Mouse (Mus musculus) neural tube, embryonic 12.5 days (tissue): ENCODE measurements around the gene Pfas. TPM values are rescaled to one million over a fixed set of nuclear protein-coding genes. Genes with fewer than 3 reads are reported as not detected.
A peak's percentile ranks its signal among the peaks of the same experiment; 100 is the strongest.
"Not testable (repeated sequence)": the region's sequence is repeated elsewhere in the genome, so short reads cannot be mapped to it uniquely, and the experiment has no call there.

Experiments
- ATAC-seq: fragments of 200-750 bp; cut with Nextera tagmentation; 2 replicates; pipeline ENCODE4 v1.8.0; 2017; ENCODE audit warnings: low read depth, mild to moderate bottlenecking, moderate TSS enrichment, moderate library complexity; ENCODE audit not compliant: low FRiP score
- H3K27ac ChIP-seq: fragments of 300-500 bp; sonication (generic); 2 replicates; pipeline ENCODE4 v1.5.1; 2016
- H3K27me3 ChIP-seq: fragments of 300-500 bp; sonication (generic); replicated peaks from 2 replicates; pipeline ENCODE4 v1.6.1; 2016; ENCODE audit warnings: mild to moderate bottlenecking
- H3K36me3 ChIP-seq: fragments of 300-500 bp; sonication (generic); 2 replicates; pipeline ENCODE4 v1.6.1; 2016; ENCODE audit warnings: mild to moderate bottlenecking
- H3K4me1 ChIP-seq: fragments of 300-500 bp; sonication (generic); 2 replicates; pipeline ENCODE4 v1.6.1; 2016
- H3K4me2 ChIP-seq: fragments of 300-500 bp; sonication (generic); replicated peaks from 2 replicates; pipeline ENCODE4 v1.6.1; 2016; ENCODE audit warnings: mild to moderate bottlenecking
- H3K4me3 ChIP-seq: fragments of 300-500 bp; sonication (generic); 2 replicates; pipeline ENCODE4 v1.5.1; 2016
- H3K9ac ChIP-seq: fragments of 300-500 bp; sonication (generic); 2 replicates; pipeline ENCODE4 v1.6.1; 2016; ENCODE audit warnings: mild to moderate bottlenecking
- H3K9me3 ChIP-seq: fragments of 300-500 bp; sonication (generic); 2 replicates; pipeline ENCODE4 v1.6.1; 2016; ENCODE audit warnings: mild to moderate bottlenecking
- WGBS: fragments of 180-500 bp; shearing (Covaris S2); methylation state at CpG from one replicate; pipeline ENCODE4 v1.1.7; 2016; 5-methylcytosine and 5-hydroxymethylcytosine counted together
- polyA plus RNA-seq: library from polyadenylated mRNA; unstranded; fragments of >200 nt; fragmentation: Nextera tagmentation; extraction: Ambion mirVana; gene quantifications from 2 replicates; pipeline ENCODE4 v1.2.1, GENCODE M21; 2016

Gene Pfas
- polyA plus RNA-seq, 1 experiment from 2014 or later = 26.3 TPM

DNA sequence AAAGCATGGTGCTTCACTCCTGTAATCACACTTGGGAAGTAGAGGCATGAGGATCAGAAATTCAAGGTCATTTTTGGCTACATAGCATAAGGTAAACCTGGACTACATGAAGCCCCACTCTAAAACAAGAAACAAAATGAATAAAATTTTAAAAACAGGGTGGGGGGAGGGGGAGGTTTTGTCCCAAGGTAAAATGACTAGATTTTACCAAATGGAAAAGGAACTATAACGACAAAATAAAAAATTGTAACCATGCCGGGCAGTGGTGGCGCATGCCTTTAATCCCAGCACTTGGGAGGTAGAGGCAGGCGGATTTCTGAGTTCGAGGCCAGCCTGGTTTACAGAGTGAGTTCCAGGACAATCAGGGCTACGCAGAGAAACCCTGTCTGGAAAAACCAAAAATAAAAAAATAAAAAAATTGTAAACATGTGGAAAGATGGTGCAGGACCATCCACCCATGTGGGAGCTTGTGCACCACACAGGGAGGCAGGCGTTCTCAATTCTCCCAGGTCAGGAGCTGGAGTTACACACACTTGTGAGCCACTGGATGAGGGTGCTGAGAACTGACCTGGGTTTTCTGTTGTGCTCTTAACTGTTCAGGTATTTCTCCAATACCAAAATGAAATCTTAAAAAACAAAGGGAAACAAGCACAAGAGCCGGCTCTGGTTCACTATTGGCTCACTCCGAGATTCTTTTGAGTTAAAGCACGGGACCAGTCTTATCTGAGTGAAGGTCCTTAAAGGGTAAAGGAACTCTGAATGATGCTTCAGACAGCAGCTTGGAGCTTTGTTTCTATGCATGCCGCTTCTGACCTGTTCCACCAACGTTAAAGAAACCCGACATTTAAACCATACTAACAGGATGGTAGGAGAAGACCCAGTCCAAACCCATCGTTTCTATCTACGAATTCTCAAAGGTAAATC is 2.4 kb upstream of the Pfas start:
- no peaks in the 10 kb centered on the region for H3K9me3 ChIP-seq
- no peak for ATAC-seq
- no peak overlapping the region for H3K4me3 ChIP-seq
- H3K4me2 ChIP-seq = peak overlapping the region; percentile 70; the same call in 1 of the 2 replicates
- peaks cover 15% of the 10 kb centered on the region for H3K4me1 ChIP-seq
- H3K27ac ChIP-seq = no peak overlapping the region
- H3K27me3 ChIP-seq = no peaks in the 10 kb centered on the region
- no peaks in the 10 kb centered on the region for H3K36me3 ChIP-seq
- no peak overlapping the region for H3K9ac ChIP-seq
- 93% methylated on average over 15 of the region's 15 CpGs for WGBS

DNA sequence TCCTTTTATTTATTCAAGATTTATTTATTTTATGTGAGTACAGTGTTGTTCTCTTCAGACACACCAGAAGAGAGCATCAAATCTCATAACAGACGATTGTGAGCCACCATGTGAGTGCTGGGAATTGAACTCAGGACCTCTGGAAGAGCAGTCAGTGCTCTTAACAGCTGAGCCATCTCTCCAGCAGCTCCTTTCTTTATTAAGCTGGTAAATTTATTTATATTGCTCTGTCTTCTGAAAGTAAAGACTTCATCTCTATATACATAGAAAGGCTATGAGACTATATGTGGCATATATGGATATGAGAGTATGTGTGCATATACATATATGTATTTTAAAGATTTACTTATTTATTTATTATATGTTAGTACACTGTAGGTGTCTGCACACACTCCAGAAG is 1.2 kb upstream of the Pfas start:
- no peak for ATAC-seq
- H3K9ac ChIP-seq = no peak overlapping the region
- no peaks in the 10 kb centered on the region for H3K27me3 ChIP-seq

DNA sequence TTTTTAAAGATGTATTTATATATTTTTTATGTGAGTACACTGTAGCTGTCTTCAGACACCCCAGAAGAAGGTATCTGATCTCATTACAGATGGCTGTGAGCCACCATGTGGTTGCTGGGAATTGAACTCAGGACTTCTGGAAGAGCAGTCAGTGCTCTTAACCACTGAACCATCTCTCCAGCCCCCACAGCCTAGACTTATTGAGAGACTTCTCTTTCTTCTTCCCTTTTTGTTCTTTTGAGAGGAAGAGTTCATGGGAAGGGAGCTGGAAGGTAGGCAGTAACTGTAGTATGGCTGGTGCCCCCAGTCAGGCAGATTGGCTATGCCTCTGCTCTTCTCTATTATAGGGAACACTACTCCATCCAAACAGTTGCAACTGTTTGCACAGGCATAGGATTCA is 1.7 kb downstream of the Pfas start:
- H3K9ac ChIP-seq, H3K4me2 ChIP-seq, ATAC-seq, H3K9me3 ChIP-seq, H3K4me3 ChIP-seq, H3K27me3 ChIP-seq, H3K27ac ChIP-seq: not testable (repeated sequence)
- peaks cover 18% of the 10 kb centered on the region for H3K36me3 ChIP-seq
- peaks cover 11% of the 10 kb centered on the region for H3K4me1 ChIP-seq

More for the DNA sequence above, 1.2 kb upstream of the Pfas start:
- Histone ChIP-seq H3K27ac (no peak overlapping the region), H3K4me2 (no peak overlapping the region), H3K9me3 (no peaks in the 10 kb centered on the region), H3K36me3 (no peaks in the 10 kb centered on the region), H3K4me3 (no peak overlapping the region), H3K4me1 (peaks cover 15% of the 10 kb centered on the region)
- whole genome bisulfite sequencing = 98% methylated on average over 1 of the region's 1 CpGs

DNA sequence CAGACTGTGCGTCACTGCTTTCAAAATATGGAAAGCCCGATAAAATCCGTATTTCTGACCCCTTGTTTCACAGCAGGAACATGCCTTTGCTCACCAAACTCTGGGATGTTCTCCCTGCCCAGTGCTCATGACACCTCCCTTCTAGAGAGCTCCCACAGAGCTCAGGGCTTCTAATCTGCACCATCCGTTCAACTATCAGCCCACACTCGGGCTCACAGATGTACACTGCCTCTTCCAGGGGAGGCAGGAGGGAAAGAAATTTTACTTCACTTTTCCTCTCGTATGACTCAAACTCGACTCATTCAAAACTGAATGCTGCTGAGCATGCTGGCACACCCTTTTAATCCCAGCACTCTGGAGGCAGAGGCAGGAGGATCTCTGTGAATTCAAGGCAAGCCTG is 3.1 kb downstream of the Pfas start:
- no peak for ATAC-seq
- no peak overlapping the region for H3K4me2 ChIP-seq
- no peaks in the 10 kb centered on the region for H3K9me3 ChIP-seq
- peaks cover 32% of the 10 kb centered on the region for H3K36me3 ChIP-seq
- no peak overlapping the region for H3K9ac ChIP-seq
- H3K4me3 ChIP-seq = no peak overlapping the region
- H3K27ac ChIP-seq = no peak overlapping the region
- no peaks in the 10 kb centered on the region for H3K27me3 ChIP-seq
- WGBS = 91% methylated on average over 7 of the region's 7 CpGs
- peaks cover 9% of the 10 kb centered on the region for H3K4me1 ChIP-seq

DNA sequence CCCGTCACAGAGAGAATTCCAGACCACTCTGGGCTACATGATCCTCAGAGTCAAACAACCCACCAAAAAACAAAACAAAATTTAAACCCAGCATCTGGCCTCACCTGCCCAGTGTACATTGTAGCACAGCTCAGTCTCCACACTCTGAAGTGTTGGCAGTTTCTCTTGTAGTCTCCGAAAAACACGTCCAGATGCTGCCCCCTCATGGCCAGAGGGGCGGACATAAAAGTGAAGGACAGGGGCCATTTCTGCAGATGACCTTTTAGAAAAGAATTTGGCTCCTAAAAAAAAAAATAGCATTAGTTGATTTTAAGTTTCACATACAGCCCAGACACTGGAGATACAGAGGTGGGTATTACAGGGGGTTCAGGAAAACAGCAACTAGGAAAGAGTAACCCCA is 4.7 kb downstream of the Pfas start:
- WGBS = 69% methylated on average over 4 of the region's 4 CpGs

DNA sequence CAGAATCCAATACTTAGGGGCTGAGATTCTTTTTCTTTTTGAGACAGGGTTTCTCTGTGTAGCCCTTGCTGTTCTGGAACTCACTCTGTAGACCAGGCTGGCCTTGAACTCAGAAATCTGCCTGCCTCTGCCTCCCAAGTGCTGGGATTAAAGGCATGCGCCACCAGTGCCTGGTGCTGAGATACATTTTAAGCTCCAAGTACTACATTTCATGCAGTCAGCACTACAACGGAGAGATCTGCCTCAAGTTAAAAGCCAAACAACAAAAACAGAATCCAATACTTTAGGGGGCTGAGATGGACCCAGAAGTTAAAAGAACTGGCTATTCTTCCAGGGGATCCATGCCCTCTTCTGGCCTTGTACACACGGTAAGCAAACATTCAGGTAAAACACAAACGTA is 5.5 kb downstream of the Pfas start:
- not testable (repeated sequence) for H3K4me1 ChIP-seq, H3K9me3 ChIP-seq, H3K27ac ChIP-seq, H3K9ac ChIP-seq, H3K27me3 ChIP-seq, H3K4me3 ChIP-seq, ATAC-seq, H3K4me2 ChIP-seq
- 94% methylated on average over 4 of the region's 4 CpGs for WGBS
- H3K36me3 ChIP-seq = peaks cover 55% of the 10 kb centered on the region

More for the DNA sequence above, 4.7 kb downstream of the Pfas start:
- no peak for ATAC-seq
- Histone ChIP-seq H3K36me3 (peaks cover 48% of the 10 kb centered on the region), H3K4me1 (peaks cover 9% of the 10 kb centered on the region), H3K4me3 (no peak overlapping the region), H3K27me3 (no peaks in the 10 kb centered on the region), H3K9ac (no peak overlapping the region), H3K4me2 (no peak overlapping the region), H3K9me3 (no peaks in the 10 kb centered on the region), H3K27ac (no peak overlapping the region)

DNA sequence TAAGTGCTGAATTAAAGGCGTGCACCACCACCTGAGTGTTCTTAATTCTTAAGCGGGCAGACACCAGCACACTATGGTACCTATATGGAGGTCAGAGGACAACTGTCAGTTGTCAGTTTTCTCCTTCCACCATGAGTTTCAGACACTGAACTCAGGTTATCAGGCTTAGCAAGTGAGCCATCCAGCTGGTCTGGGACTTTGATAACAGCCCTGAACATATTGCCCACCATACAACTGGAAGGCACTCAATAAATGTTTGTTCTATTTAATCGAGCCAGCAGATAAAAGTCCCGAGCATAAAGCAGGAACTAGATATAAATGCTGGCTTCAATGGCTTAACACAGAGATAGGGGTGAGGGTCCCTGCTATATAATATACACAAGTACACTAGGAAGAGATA is 11.2 kb downstream of the Pfas start:
- H3K4me2 ChIP-seq = no peak overlapping the region
- H3K4me3 ChIP-seq = no peak overlapping the region
- no peaks in the 10 kb centered on the region for H3K27me3 ChIP-seq
- H3K27ac ChIP-seq = no peak overlapping the region
- H3K4me1 ChIP-seq = no peaks in the 10 kb centered on the region
- 95% methylated on average over 4 of the region's 4 CpGs for WGBS
- H3K9me3 ChIP-seq = no peaks in the 10 kb centered on the region
- peaks cover 94% of the 10 kb centered on the region for H3K36me3 ChIP-seq
- no peak for ATAC-seq
- no peak overlapping the region for H3K9ac ChIP-seq

DNA sequence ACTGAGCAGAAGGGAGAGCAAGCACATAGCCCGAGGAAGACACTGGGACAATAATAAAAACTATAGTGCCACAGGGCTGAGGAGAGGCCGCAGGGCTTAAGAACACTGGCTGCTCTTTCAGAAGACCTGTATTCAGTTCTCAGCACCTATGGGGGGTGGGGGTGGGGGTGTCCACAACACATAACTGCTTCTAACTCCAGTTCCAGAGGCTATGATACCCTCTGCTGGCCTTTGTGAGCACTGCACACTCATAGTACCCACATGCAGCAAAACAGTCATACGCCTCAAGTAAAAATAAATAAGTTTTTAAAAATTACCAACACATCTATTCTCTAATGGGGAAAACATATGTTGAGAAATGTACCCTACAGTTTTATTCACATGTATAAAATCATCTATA is 13.9 kb downstream of the Pfas start:
- Histone ChIP-seq H3K36me3 (peaks cover 94% of the 10 kb centered on the region), H3K4me2 (no peak overlapping the region), H3K9me3 (no peaks in the 10 kb centered on the region), H3K27me3 (no peaks in the 10 kb centered on the region), H3K9ac (no peak overlapping the region), H3K27ac (no peak overlapping the region), H3K4me1 (no peaks in the 10 kb centered on the region), H3K4me3 (no peak overlapping the region)
- ATAC-seq = no peak
- WGBS = 93% methylated on average over 3 of the region's 3 CpGs

DNA sequence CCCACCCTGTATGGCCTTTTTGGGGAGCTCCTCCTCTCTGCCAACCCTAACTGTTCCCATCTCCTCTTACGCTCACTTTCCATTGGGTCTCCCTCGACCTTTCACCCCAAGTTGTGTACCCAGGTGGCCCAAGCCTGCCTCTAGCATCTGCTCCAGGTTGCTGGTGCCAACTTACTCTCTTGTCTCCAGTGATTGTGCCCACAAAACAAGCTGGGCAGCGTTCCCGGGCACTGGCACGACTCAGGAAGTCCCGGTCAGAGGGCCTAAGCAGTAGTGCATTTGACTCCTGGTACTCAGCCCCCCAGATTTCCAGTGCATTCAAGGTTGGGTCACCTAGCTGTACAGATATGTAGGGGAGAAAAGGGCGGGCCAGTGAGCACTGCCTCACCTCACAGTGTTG is 15.1 kb downstream of the Pfas start:
- H3K4me1 ChIP-seq = no peaks in the 10 kb centered on the region
- peaks cover 90% of the 10 kb centered on the region for H3K36me3 ChIP-seq
- H3K4me2 ChIP-seq = no peak overlapping the region
- no peak overlapping the region for H3K4me3 ChIP-seq
- WGBS = 91% methylated on average over 7 of the region's 7 CpGs
- H3K27ac ChIP-seq = no peak overlapping the region
- H3K9me3 ChIP-seq = no peaks in the 10 kb centered on the region
- H3K9ac ChIP-seq = no peak overlapping the region
- ATAC-seq = no peak
- no peaks in the 10 kb centered on the region for H3K27me3 ChIP-seq

DNA sequence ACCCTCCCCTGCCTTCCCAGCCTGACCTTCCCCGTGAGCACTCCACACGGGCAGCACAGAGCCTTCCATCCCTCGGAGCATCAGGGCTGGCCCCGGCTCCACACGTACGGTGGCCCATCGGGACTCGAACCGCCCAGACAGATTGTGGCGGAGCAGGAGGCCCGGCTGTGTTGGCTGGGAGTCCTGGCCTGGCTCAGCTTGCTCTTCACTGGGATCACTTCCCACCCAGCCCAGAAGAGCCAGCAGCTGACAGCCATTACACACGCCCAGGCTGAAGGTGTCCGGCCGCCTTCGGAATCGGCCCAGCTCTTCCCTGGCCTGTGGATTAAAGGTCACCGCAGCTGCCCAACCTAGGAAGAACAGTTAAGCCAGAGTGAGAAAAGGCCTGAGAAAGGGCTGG is 19.9 kb downstream of the Pfas start:
- Histone ChIP-seq H3K4me1 (no peaks in the 10 kb centered on the region), H3K9me3 (no peaks in the 10 kb centered on the region), H3K4me2 (no peak overlapping the region), H3K27me3 (no peaks in the 10 kb centered on the region), H3K4me3 (no peak overlapping the region), H3K9ac (no peak overlapping the region), H3K27ac (no peak overlapping the region), H3K36me3 (peaks cover 63% of the 10 kb centered on the region)
- no peak for ATAC-seq
- WGBS = 94% methylated on average over 17 of the region's 17 CpGs

DNA sequence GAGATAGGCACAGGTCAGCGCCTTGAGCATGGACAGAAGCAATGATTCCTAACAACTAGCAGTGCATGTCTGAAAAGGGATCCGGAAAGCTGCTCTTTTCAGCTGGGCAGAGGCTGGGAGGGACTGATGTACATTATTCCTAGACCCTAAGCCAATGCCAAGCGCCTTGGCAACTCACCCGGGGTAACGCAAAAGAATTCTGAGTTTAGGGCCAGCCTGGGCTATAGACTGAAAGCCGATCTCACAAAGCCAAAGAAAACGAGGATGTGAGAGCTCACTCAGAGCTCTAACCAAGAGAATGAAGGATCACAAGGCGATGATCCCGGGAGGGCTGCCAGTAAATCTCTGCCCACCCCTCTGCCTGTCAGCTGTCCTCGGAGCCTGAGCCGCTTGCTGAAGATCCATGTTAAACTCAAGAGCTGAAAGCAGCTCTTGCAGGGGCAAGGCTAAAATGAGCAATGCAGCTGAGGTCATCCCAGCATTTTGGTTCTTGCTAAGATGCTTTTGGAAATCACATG is 20.8 kb downstream of the Pfas start:
- no peak for ATAC-seq
- Histone ChIP-seq H3K4me2 (no peak overlapping the region), H3K27ac (no peak overlapping the region), H3K9ac (no peak overlapping the region), H3K27me3 (no peaks in the 10 kb centered on the region), H3K4me1 (no peaks in the 10 kb centered on the region), H3K9me3 (no peaks in the 10 kb centered on the region), H3K4me3 (no peak overlapping the region), H3K36me3 (peaks cover 53% of the 10 kb centered on the region)
- 89% methylated on average over 11 of the region's 11 CpGs for WGBS

DNA sequence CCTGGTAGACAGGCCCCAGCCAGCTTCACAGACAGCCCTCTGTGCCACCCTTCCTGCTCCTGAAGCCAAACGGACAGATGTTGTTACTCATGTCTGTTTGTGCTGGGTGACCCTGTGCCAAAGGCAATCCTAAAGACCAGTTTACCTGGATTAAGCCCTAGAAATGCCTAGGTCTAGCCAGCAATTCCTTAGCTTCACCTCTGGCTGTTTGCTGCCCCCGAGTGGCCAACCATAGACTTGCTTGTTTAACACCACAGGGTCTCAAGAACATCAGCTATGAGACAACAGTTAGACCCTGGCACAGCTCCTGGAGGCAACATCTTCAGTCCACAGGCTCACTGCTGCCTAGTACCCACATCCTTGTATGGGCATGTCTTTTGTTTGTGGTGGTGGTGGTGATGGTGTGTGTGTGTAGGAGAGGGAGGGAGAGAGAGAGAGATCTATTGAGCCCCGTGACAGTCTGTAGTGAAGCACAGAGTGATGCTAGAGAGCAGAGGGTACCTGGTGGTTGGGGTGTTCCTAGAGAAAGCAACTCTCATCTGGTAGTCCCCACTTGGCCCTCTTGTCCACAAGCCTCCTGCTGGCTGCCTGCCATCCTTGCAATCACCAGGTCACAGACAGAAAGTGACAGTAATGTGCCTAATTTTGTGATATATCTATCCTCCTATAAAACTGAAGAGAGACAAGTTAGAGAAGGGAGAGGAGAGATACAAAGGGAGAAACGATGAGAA is 25.5 kb downstream of the Pfas start:
- no peak overlapping the region for H3K9ac ChIP-seq
- H3K4me2 ChIP-seq = no peak overlapping the region
- WGBS = 33% methylated on average over 4 of the region's 4 CpGs
- H3K9me3 ChIP-seq = no peaks in the 10 kb centered on the region
- H3K4me1 ChIP-seq = no peaks in the 10 kb centered on the region
- no peaks in the 10 kb centered on the region for H3K27me3 ChIP-seq
- no peak overlapping the region for H3K4me3 ChIP-seq
- H3K27ac ChIP-seq = no peak overlapping the region
- peaks cover 12% of the 10 kb centered on the region for H3K36me3 ChIP-seq
- ATAC-seq = no peak
